Mouse (Mus musculus) T-helper 2 cell (primary cell): Measurements from ENCODE around the gene Lrrc4c.

Experiments
- in situ Hi-C: fragments of 300-600 bp; cut with MboI, MseI; formaldehyde crosslinking; loops from one replicate; pipeline ENCODE4 v1.15.1; 2025; ENCODE audit warnings: high pct_unique_total_duplicates

Gene Lrrc4c

DNA sequence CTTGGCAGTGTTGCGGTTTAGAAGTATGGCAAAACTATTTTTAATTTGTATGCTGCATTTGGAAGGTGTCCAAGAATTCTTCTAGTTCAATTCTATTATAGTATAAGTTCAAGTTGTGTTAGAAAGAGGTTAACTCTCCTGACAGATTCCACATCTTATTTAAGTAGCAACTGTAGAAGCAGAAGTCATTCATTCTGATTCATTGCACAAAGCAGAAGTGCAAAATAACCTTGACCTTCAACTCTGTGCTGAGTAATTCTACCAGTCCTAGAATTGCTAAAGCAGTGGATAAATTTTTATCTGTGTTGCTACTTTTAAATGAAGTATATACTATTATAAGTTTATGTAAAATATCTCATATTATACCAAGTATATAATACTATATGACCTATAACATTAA lies 916.1 kb downstream of the Lrrc4c start:
- in situ Hi-C loops = no loop called here

DNA sequence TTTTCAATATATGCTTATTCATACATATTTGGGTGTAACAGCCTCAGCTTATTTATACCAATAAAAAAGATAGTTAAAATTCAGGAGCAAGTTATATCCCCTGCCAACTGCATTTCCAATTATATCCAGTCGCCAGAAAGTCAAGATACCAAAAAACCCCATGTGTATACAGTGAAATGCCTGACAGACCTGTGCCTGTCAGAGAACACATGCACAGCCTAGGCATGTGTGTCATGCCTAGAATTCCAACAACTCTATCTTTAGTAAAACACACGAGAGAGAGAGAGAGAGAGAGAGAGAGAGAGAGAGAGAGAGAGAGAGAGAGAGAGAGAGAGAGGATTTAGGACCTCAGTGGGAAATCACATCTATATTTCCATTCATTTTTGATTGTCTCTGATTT lies 956.7 kb downstream of the Lrrc4c start:
- in situ Hi-C loops = no loop called here

DNA sequence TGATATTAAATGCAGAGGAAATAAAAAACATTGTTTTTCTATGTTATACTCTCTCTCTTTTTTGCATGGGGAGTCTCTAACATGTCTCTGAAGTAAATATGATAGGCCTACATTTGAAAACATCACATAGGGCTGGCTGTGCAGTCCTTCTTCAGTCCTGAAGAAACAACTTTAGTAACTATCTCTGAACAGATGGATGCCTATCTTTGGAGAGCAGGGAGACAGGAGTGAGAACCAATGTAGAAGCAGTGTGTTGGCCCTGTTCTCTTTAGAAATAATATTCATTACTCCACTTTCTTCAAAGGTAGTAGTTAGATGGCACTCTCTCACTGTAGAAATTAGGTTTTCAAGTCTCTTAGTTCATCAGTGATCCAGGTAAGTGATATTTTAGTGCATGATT lies 967.0 kb downstream of the Lrrc4c start:
- in situ Hi-C loops = no loop called here

DNA sequence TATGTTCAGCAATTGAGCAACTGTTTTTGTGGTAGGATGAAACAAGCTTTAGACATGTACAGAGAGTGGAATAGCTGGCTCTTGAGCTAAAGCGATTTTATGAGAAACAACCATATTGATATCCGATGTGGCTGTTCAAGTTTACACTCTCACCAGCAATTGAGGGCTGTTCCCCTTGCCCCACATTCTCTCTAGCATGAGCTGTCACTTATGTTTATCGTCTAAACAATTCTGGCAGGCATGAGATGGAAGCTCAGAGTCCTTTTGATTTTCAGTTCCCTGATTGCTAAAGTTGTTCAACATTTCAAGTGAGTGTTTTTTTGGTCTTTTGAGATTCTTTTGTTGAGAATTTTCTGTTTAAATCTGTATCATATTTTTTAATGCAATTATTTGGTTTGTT lies 976.2 kb downstream of the Lrrc4c start:
- in situ Hi-C loops = no loop called here

DNA sequence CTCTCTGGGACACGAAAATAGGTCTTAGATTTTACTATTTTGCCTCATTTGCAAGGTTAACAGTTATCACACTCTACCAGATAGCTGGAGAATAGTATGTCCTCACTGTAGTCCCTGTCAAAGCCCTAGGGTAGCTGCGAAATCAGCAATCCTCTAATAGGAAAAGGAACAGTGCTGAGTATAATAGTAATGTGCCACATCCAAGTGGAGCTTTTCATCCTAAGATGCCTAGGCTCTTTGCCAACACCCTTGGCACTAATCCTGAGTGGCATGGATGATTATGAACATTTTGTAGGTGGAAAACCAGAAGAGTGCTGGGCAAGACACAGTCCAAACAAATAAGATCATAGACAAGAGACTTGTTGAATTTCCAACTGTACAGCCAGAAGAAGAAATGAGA lies 981.7 kb downstream of the Lrrc4c start:
- in situ Hi-C loops = no loop called here

DNA sequence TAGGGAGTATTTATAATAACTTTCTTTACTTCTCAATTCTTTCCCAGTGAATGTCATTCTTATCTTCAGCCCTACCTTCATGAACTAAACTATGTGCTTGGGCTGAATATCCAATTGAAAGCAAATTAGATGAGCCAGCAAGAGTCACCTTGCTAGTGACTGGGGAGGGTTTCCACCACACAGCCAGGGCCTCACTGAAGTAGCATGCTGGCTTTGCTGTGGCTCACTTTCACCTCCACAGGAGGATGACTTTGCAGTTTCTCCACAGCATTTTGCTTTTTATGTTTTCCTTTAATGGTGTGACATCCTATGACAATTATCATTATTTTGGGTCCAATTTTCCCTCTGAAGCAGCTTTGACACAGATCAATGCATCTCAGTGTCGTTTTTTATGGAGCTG lies 1000.0 kb downstream of the Lrrc4c start:
- in situ Hi-C loops = no loop called here

DNA sequence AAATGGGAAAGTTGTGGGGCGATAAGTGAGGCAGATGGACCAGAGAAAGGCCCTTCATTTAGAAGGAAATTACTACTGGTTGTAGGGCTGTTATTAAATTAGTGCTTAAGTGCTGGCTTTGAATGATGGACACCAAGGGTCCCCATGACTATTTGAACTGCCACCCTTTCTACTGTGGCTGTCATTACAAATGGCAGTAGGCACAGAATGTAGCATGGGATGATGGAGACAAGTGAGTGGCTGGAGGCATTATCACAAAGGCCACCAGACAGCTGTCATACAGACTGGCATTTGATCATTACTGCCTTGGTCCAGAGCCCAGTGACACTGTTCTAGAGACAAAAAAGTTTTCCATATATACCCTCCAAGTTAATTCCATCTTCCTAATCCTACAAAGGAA lies 1000.6 kb downstream of the Lrrc4c start:
- in situ Hi-C loops = no loop called here

DNA sequence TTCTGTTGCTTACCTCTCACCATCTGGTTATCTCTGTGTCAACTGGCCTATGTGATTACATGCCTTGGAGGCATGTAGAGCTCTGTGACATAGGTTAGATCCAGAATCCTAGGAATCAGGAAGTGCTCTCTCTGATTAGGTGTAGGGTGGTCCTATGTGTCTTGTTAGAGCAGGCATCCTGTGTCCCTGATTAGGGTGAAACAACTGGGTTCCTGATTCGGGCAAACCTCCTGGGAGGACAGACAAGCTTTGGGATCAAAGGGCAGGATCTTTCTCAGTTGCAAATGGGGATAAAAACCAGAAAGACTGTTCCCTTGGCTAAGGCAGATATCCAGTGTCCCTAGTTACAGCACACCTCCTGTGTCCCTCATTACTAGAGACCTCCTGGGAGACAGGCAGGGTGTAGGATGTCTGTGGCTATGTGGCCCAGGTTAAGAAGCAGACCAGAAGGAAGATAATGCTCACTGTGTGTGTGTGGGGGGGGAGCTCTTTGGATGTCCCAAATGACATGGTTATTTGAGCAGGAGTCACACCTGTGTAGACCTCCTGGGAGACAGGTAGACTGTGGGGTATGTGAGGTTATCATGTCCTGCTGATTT lies 1014.2 kb downstream of the Lrrc4c start:
- in situ Hi-C loops = no loop called here

DNA sequence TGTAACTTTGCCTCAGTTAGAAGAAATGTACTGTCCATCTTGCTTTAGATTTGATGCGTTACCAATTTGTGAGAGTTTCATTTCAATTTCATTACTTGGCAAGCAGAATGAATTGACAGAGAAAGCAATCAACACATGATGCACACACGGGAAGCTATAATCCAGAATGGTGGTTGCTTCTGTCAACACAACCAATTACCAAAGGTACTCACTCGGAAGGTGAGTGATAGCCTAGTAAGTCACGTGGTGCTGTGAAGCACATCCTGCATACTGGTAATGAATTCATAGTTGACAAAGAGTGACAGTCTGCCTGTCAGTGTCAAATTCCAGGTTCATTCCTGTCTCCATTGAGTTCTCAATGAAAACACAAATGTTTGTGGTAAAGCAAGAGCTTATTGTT lies 1021.7 kb downstream of the Lrrc4c start:
- in situ Hi-C loops = loop anchor here (10.0 kb wide), 1 partner anchor 945 kb away; no protein-coding TSS in a partner anchor

DNA sequence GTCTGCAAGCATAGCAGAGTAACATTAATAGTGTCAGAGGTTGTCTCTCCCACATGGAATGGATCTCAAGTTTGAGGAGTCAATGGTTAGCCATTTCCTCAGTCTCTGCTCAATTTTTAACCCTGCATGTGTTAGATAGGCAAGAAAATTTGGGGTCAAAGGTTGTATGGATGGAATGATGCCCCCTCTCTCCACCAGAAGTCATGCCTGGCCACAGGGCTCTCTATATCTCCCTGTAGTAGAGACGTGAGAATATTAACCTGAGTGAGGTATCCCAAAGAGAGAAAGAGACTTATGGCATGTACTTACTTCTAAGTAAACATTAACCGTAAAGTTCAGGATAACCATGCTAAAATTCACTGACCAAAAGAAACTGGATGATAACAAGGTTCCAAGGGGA lies 1043.3 kb downstream of the Lrrc4c start:
- in situ Hi-C loops = no loop called here

DNA sequence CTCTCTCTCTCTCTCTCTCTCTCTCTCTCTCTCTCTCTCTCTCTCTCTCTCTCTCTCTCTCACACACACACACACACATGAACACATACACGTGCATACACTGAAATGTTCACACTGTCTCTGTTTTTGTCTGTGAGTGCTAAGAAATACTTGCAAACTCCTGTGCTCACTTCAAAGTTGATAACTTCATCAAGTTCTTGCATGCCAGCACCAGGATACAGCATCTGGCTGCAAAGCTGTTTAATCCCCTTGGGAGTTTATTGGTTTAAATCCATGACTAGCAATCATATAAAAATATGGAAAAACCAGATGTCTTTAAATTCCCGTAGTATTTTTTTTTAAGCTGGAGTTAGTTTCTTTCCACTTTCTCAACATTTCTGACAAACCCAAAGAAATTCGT lies 1052.0 kb downstream of the Lrrc4c start:
- in situ Hi-C loops = no loop called here

DNA sequence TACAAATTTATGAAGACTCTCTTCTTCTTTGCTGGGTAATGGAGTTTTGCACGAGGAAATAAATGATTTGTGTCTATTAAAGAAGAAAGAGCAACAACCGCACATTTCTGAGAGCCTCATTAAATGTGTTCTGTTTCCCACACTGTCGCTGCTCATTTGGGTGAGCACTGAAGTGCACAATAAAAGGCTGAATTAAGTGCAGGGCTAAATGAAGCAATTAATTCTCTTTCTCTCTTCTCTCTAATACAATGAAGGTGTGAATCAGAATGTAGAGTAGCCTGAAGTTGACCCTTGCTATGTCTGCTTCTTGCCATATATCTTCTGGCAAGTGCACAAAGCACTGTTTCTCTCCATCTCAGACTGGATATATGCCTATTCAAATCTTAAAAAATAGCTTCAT lies 1073.5 kb downstream of the Lrrc4c start:
- in situ Hi-C loops = no loop called here

DNA sequence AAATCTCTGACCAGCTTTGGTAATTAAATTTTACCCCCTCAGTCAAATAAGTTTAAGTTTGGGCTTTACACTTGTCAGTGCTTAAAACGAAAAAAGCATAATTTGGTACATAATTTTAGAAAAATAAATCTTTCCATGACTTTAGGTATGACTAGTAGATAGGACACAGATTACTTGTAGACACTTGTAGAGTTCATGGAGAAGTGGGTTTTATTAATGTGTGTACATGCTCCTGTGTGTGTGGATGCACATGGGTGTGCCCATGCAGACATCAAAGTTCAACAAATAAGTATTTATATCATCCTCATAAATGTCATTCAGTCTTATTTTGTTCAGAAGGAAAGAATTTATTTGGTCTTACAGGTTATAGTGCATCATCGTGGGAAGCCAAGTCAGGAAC lies 1073.9 kb downstream of the Lrrc4c start:
- in situ Hi-C loops = no loop called here

DNA sequence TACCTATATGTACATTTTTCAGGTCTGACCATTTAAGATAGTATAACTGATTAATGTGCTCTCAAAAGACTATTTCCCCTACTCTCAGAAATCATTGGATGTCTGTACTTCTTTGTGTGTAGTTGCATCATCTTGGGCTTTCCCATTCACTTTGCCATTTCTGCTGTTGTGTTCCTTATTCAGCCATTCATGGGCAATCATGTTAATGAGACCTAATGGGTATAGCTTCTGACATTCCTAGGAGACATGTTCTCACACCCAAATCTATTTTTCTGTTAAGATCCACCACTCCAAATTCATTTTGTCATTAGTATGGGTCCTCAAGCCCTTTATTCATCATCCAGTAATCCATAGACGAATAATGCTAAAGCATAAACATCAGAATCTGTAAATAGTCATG lies 1095.1 kb downstream of the Lrrc4c start:
- in situ Hi-C loops = no loop called here

DNA sequence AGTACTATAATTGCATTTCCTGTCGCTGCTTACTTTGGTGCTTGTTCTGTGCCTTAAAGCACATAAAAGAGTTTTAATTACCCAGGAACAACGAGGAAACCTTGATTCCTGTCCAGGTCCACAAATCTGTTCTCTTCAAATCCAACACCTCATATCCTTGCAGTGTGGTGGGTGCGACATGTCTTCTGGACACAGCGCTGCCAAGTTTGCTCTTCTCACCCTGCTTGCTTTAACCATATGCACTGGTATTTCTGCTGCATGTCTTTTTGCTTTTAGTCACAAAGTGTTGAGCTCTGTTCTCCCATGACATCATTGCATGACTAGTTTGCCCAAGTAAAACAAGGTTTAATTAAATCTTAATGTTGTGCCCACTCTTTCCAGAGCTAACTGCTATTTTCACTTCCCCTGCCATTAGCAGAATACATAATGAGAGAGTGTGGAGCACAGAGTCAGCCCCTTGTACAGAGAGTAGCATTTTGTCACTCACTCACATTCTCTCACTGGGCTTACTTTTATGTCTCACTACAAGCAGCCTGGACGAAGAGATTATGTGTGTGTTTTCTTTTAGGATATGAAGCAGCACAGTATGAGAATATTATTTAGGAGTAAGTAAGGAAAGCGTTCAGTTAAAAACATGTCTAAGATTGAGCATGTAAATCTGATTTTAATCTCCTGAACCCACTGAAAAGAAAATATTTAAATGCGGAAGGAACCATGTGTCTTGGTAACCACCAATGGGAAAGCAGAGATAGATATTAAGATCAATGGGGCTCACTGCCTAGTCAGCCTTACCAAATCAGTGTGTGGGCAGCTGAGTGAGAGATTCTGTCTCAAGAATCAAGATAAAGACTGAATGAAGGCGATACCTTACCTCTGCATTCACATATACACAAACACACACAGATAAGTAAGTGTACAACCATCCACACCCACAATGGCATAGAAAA lies 1096.7 kb downstream of the Lrrc4c start:
- in situ Hi-C loops = no loop called here

DNA sequence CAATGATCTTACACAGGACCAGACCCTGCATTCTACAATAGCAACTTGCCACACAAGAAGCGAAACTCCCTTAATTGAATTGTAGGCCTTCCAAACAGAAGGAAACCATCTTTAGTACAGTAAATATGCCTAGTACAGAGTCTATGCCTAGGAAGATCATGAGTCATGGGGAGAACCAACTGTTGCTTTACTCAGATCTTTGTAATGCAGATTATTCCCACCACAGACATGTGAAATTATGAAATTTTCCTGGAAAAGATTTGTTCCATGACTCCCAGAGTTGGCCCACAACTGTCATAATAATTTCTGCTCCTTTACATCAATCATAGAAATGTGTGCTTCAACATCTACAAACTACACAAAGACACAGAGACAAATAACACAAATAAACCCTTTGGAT lies 1116.2 kb downstream of the Lrrc4c start:
- in situ Hi-C loops = no loop called here

DNA sequence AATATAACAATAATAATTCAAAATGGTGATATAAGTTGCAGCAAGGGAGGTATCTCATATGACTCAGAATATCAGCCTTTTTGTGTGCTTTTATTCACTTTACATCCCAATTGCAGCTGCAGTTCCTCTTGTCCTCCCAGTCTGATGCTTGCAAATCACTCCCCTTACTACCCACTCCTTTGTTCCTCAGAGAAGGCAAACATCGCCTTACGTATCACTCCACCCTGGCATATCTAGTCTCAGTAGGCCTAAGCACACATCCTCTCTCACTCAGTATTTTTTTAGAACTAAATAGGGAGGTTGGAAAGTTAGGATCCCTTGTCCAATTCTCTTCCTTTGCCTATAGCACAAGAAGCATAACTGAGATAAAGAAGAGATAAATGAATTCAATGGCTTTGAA lies 1117.6 kb downstream of the Lrrc4c start:
- in situ Hi-C loops = no loop called here

DNA sequence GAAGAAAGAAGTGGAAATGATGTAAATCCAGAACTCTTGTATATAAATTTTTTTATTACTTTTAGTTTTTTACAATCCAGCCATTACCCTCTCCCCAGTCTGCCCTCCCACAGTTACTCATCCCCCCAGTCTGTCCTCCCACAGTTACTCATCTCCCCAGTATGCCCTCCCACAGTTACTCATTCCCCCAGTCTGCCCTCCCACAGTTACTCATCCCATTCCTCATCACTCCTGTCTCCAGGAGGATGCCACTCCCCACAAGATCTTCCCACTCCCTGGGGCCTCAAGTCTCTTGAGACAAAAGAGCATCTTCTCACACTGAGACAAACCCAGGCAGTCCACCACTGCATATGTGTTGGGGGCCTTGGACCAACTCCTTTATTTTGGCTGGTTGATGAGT lies 1119.8 kb downstream of the Lrrc4c start:
- in situ Hi-C loops = no loop called here

DNA sequence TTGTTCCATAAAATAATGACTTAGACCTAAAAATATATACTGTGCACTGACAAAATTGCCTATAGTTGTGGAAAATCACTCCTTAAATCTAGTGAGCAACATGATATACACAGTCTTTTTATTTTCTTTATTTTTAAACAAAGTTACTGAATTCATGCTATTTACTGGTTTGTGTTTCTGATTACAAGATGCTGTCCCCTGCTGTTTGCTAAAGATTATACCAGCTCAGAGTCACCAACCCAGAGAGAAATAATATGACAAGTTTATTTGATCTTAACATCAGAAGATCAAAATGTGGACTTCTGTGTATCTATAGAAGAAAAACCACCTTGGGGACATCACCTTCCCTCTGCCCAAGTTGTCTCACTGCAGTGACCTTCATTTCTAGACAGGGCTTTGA lies 1145.6 kb downstream of the Lrrc4c start:
- in situ Hi-C loops = no loop called here

DNA sequence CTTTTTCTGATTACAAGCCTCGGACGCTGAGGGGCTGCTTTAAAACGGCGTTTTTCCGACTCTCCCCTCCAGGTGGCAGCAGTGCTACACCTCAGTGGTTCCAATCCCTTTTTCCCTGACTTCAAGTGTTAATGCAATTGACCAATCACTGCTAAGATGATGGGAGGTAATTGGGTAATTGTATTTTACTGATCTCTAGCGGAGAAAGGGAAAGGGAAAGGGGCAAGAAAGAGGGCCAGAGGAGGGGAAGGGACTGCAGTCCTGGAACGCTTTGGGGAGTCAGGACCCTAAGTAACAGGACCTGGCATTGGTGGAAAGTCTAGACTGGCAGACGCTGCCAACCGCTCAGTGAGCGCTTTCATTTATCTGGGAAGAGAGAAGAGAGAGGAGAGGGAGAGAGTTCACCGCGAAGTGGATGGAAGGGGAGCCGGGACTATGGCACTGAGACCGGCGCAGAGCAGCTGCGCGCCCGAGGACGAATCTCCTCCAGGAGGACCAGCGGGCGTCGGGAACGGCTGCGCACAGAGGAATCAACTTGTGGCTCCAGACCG lies 1148.3 kb downstream of the Lrrc4c start:
- in situ Hi-C loops = no loop called here

DNA sequence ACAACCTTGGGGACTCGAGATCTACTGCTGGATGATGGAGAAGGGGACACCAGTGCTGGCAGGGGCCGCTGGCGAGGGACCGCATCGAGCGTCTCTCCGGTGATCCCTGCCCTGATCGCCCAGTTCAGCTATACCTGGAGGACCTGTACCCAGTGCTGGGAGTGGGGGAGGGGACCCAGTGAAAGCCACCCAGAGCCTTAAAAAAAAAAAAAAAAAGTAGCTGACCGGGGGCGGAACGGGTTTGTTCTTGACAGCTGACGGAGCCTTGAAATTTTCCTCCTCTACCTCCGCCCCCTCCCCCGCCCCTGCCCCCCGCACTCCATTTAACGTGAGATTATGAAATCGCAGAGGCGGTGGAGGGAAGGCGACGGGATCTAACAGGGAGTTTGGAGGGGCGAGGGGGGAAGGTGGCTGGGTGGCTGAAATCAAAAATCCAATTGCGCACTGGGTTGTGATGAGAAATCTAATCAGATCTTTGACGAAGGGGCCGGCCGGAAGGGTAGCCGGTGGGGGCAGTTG lies 1149.1 kb downstream of the Lrrc4c start:
- in situ Hi-C loops = no loop called here

DNA sequence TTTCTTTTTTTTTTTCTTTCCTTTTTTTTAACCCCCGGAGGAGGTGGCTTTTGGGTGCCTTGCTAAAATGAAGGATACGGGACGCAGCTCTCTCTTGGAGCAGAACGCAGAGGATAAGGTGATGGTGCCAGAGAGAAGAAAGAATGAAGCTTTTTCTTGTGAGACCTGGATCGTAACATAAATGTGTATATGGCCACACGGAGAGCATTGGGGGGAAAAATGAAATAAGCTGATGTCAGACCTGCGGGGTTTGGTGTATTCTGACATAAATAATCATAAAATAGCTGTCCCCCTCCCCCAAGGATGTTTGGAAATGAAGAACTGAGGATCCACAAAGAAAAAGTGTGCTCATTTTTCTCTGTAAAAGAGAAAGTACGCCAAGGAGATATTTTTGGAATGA lies 1149.7 kb downstream of the Lrrc4c start:
- in situ Hi-C loops = no loop called here

DNA sequence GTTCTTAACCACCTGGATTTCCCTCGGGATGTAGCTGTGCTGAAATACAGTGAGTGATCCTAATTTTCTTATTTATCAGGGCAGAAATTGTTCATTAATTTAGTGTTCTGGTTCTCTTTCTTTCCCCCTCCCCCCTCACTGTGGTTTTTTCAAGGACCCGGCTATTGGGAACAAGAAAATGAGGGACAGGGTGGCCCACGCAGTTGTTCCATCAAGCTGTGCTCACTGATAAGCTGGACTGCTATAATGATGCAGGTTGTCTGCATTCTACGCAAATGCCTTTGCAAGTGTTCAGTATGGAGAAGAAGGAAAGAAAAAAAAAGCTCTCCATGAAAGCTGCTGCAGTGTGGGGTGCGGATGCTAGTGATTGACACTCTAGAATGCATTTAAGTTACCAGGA lies 1150.4 kb downstream of the Lrrc4c start:
- in situ Hi-C loops = no loop called here
